Mouse (Mus musculus): ENCODE results near the gene Cwc27. TPM values are rescaled to one million over a fixed set of nuclear protein-coding genes. Genes with fewer than 3 reads are reported as not detected.

Gene Cwc27
- polyA plus RNA-seq, 1 experiment from 2014 or later, result 16.3 TPM

DNA sequence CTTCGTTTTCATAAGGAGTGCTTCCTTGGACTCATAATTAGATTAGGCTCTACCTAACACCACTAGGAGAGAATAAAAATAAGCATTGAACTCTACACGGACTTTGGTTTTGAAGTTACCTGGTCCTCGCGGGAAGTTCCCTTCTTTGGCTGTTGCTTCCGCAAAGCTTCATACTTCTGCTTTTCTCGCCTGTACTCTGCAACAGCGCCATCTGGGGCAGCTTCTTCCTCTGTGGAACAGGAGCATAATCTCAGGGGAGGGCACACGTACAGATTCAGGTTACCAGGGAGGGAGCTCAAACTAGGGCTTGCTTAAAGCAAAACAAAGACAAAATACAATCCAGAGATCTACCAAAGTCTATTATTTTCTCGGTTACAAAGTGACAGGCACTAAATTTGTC is 155.8 kb downstream of the Cwc27 start:
- Histone ChIP-seq H3K4me1 (replicated peaks; ENCODE audit: control insufficient read depth, insufficient read depth) (no peaks in the 10 kb centered on the region), H3K9ac (ENCODE audit: low read length) (no peak overlapping the region), H3K27me3 (ENCODE audit: control insufficient read depth, insufficient read depth, low read length) (no peaks in the 10 kb centered on the region), H3K27ac (replicated peaks) (no peak overlapping the region), H3K36me3 (ENCODE audit: control insufficient read depth, insufficient read depth, low read length) (no peaks in the 10 kb centered on the region), H3K4me3 (ENCODE audit: low read depth, low read length) (no peak overlapping the region), H3K9me3 (ENCODE audit: control insufficient read depth, low read length) (no peaks in the 10 kb centered on the region), H3K4me2 (replicated peaks; ENCODE audit: low read depth) (no peak overlapping the region)
- ATAC-seq (ENCODE audit: low FRiP score, low TSS enrichment) (no peak), DNase-seq (ENCODE audit: low spot score) (no peak)
- WGBS, result 93% methylated on average over 9 of the region's 9 CpGs
- TF ChIP-seq EP300 (optimal IDR thresholded peaks at IDR 0.05), result no peak
- no peak; the same call in 1 of the 2 replicates for TF ChIP-seq CTCF (IDR thresholded peaks at IDR 0.05; ENCODE audit: low read depth)

GRCm38 (mm10) chr13:104660042-104660680 is 156.8 kb downstream of the Cwc27 start:
- Histone ChIP-seq H3K36me3 (ENCODE audit: control insufficient read depth, insufficient read depth, low read length) (no peaks in the 10 kb centered on the region), H3K9me3 (ENCODE audit: control insufficient read depth, low read length) (no peaks in the 10 kb centered on the region), H3K27me3 (ENCODE audit: control insufficient read depth, insufficient read depth, low read length) (no peaks in the 10 kb centered on the region), H3K4me1 (replicated peaks; ENCODE audit: control insufficient read depth, insufficient read depth) (no peaks in the 10 kb centered on the region), H3K4me3 (ENCODE audit: low read depth, low read length) (no peak overlapping the region), H3K9ac (ENCODE audit: low read length) (no peak overlapping the region), H3K27ac (replicated peaks) (no peak overlapping the region), H3K4me2 (replicated peaks; ENCODE audit: low read depth) (no peak overlapping the region)
- TF ChIP-seq EP300 (optimal IDR thresholded peaks at IDR 0.05) (no peak), CTCF (IDR thresholded peaks at IDR 0.05; ENCODE audit: low read depth) (no peak)
- DNase-seq (ENCODE audit: low spot score) (no peak), ATAC-seq (ENCODE audit: low FRiP score, low TSS enrichment) (no peak)
- 91% methylated on average over 7 of the region's 7 CpGs for WGBS

GRCm38 (mm10) chr13:104656666-104657272 is 160.2 kb downstream of the Cwc27 start:
- ATAC-seq (ENCODE audit: low FRiP score, low TSS enrichment) (no peak), DNase-seq (ENCODE audit: low spot score) (no peak)
- TF ChIP-seq CTCF (IDR thresholded peaks at IDR 0.05; ENCODE audit: low read depth) (no peak), EP300 (optimal IDR thresholded peaks at IDR 0.05) (no peak)
- Histone ChIP-seq H3K27ac (replicated peaks) (no peak overlapping the region), H3K27me3 (ENCODE audit: control insufficient read depth, insufficient read depth, low read length) (no peaks in the 10 kb centered on the region), H3K9me3 (ENCODE audit: control insufficient read depth, low read length) (no peaks in the 10 kb centered on the region), H3K4me2 (replicated peaks; ENCODE audit: low read depth) (no peak overlapping the region), H3K36me3 (ENCODE audit: control insufficient read depth, insufficient read depth, low read length) (no peaks in the 10 kb centered on the region), H3K4me3 (ENCODE audit: low read depth, low read length) (no peak overlapping the region), H3K4me1 (replicated peaks; ENCODE audit: control insufficient read depth, insufficient read depth) (no peaks in the 10 kb centered on the region), H3K9ac (ENCODE audit: low read length) (no peak overlapping the region)
- WGBS, result 97% methylated on average over 5 of the region's 5 CpGs

DNA sequence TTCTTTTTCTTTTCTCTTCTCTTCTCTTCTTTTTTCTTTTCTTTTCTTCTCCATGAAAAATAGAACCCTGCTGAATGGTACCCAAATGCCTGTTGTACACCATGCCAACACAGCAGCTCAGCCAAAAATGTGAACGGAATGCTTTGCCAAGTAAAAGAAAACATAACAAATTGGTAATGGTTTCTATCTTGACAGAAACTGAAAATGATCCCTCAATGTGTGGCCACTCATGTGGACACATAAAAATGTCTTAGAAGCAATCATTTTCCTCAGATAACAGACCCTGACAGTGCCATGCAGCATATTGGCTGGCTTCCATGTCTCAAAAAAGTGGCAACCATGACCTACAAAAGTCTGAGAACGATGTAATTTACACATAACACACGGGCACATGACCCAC is 161.8 kb downstream of the Cwc27 start:
- DNase-seq (ENCODE audit: low spot score), result no peak

GRCm38 (mm10) chr13:104651763-104652162 is 165.2 kb downstream of the Cwc27 start:
- no peak for TF ChIP-seq CTCF (IDR thresholded peaks at IDR 0.05; ENCODE audit: low read depth)
- TF ChIP-seq EP300 (optimal IDR thresholded peaks at IDR 0.05), result no peak
- H3K36me3 ChIP-seq (ENCODE audit: control insufficient read depth, insufficient read depth, low read length), result no peaks in the 10 kb centered on the region
- DNase-seq (ENCODE audit: low spot score), result no peak
- no peaks in the 10 kb centered on the region for H3K27me3 ChIP-seq (ENCODE audit: control insufficient read depth, insufficient read depth, low read length)
- 73% methylated on average over 2 of the region's 2 CpGs for WGBS
- no peak overlapping the region for H3K9ac ChIP-seq (ENCODE audit: low read length)
- H3K27ac ChIP-seq (replicated peaks), result no peak overlapping the region
- no peak overlapping the region for H3K4me2 ChIP-seq (replicated peaks; ENCODE audit: low read depth)
- no peak overlapping the region for H3K4me3 ChIP-seq (ENCODE audit: low read depth, low read length)
- ATAC-seq (ENCODE audit: low FRiP score, low TSS enrichment), result no peak
- no peaks in the 10 kb centered on the region for H3K4me1 ChIP-seq (replicated peaks; ENCODE audit: control insufficient read depth, insufficient read depth)
- H3K9me3 ChIP-seq (ENCODE audit: control insufficient read depth, low read length), result no peaks in the 10 kb centered on the region

More for the DNA sequence above, 161.8 kb downstream of the Cwc27 start:
- H3K27ac ChIP-seq (replicated peaks), result no peak overlapping the region
- no peak overlapping the region for H3K9ac ChIP-seq (ENCODE audit: low read length)
- TF ChIP-seq CTCF (IDR thresholded peaks at IDR 0.05; ENCODE audit: low read depth) (no peak), EP300 (optimal IDR thresholded peaks at IDR 0.05) (no peak)
- H3K4me3 ChIP-seq (ENCODE audit: low read depth, low read length), result no peak overlapping the region
- no peaks in the 10 kb centered on the region for H3K9me3 ChIP-seq (ENCODE audit: control insufficient read depth, low read length)
- no peaks in the 10 kb centered on the region for H3K27me3 ChIP-seq (ENCODE audit: control insufficient read depth, insufficient read depth, low read length)
- WGBS, result 69% methylated on average over 3 of the region's 3 CpGs
- no peaks in the 10 kb centered on the region for H3K36me3 ChIP-seq (ENCODE audit: control insufficient read depth, insufficient read depth, low read length)
- H3K4me1 ChIP-seq (replicated peaks; ENCODE audit: control insufficient read depth, insufficient read depth), result no peaks in the 10 kb centered on the region
- ATAC-seq (ENCODE audit: low FRiP score, low TSS enrichment), result no peak
- no peak overlapping the region for H3K4me2 ChIP-seq (replicated peaks; ENCODE audit: low read depth)

- Histone ChIP-seq H3K9ac (ENCODE audit: low read length) (no peak overlapping the region), H3K4me3 (ENCODE audit: low read depth, low read length) (no peak overlapping the region), H3K4me2 (replicated peaks; ENCODE audit: low read depth) (no peak overlapping the region), H3K4me1 (replicated peaks; ENCODE audit: control insufficient read depth, insufficient read depth) (no peaks in the 10 kb centered on the region), H3K27ac (replicated peaks) (no peak overlapping the region), H3K36me3 (ENCODE audit: control insufficient read depth, insufficient read depth, low read length) (no peaks in the 10 kb centered on the region), H3K9me3 (ENCODE audit: control insufficient read depth, low read length) (no peaks in the 10 kb centered on the region), H3K27me3 (ENCODE audit: control insufficient read depth, insufficient read depth, low read length) (no peaks in the 10 kb centered on the region)
- DNase-seq (ENCODE audit: low spot score), result no peak
- TF ChIP-seq CTCF (IDR thresholded peaks at IDR 0.05; ENCODE audit: low read depth), result no peak
- 77% methylated on average over 2 of the region's 2 CpGs for WGBS
- no peak for ATAC-seq (ENCODE audit: low FRiP score, low TSS enrichment)
Observed at GRCm38 (mm10) chr13:104650654-104651053, 166.3 kb downstream of the Cwc27 start.

Measured in stomach, postnatal 0 days (tissue).